Mouse (Mus musculus) embryonic facial prominence, embryonic 11.5 days (tissue): ENCODE measurements around the gene Ccnt2. TPM values are rescaled to one million over a fixed set of nuclear protein-coding genes. Genes with fewer than 3 reads are reported as not detected.

Experiments
- ATAC-seq: fragments of 200-750 bp; cut with Nextera tagmentation; replicated peaks from 2 replicates; pipeline ENCODE4 v1.8.0; 2017; ENCODE audit warnings: low read depth; ENCODE audit not compliant: insufficient number of reproducible peaks, low FRiP score, low TSS enrichment
- DNase-seq: peaks from one replicate; pipeline ENCODE4 v3.0.0-alpha.2; 2015; ENCODE audit warnings: low spot score
- H3K27ac ChIP-seq: fragments of 300-500 bp; sonication (generic); replicated peaks from 2 replicates; pipeline ENCODE4 v1.5.1; 2014; ENCODE audit warnings: mild to moderate bottlenecking, low read depth, low read length, control low read depth
- H3K27me3 ChIP-seq: fragments of 300-500 bp; sonication (generic); 2 replicates; pipeline ENCODE4 v1.6.1; 2014; ENCODE audit warnings: mild to moderate bottlenecking, low read length, moderate library complexity, mixed read lengths; ENCODE audit not compliant: control insufficient read depth, insufficient read depth
- H3K36me3 ChIP-seq: fragments of 300-500 bp; sonication (generic); replicated peaks from 2 replicates; pipeline ENCODE4 v1.6.1; 2014; ENCODE audit warnings: low read depth, mild to moderate bottlenecking, low read length, moderate library complexity, mixed read lengths; ENCODE audit not compliant: control insufficient read depth, insufficient read depth
- H3K4me1 ChIP-seq: fragments of 300-500 bp; sonication (generic); 2 replicates; pipeline ENCODE4 v1.6.1; 2014; ENCODE audit warnings: low read length, mixed read lengths; ENCODE audit not compliant: control insufficient read depth, insufficient read depth
- H3K4me2 ChIP-seq: fragments of 300-500 bp; sonication (generic); 2 replicates; pipeline ENCODE4 v1.6.1; 2014; ENCODE audit warnings: low read depth, mild to moderate bottlenecking, control low read depth, low read length, moderate library complexity
- H3K4me3 ChIP-seq: fragments of 300-500 bp; sonication (generic); 2 replicates; pipeline ENCODE4 v1.5.1; 2014; ENCODE audit warnings: low read depth, low read length, control low read depth
- H3K9ac ChIP-seq: fragments of 300-500 bp; sonication (generic); replicated peaks from 2 replicates; pipeline ENCODE4 v1.6.1; 2014; ENCODE audit warnings: mild to moderate bottlenecking, control low read depth, low read length
- H3K9me3 ChIP-seq: fragments of 300-500 bp; sonication (generic); replicated peaks from 2 replicates; pipeline ENCODE4 v1.6.1; 2016; ENCODE audit warnings: mild to moderate bottlenecking, low read length, inconsistent platforms, mixed read lengths; ENCODE audit not compliant: control insufficient read depth
- WGBS: fragments of 180-500 bp; shearing (Covaris S2); extraction: QIAGEN DNeasy Blood & Tissue Kit; methylation state at CpG from one replicate; pipeline ENCODE4 v1.1.7; 2014; 5-methylcytosine and 5-hydroxymethylcytosine counted together
- polyA plus RNA-seq: library from polyadenylated mRNA; unstranded; fragments of >200 nt; fragmentation: Nextera tagmentation; extraction: Ambion mirVana; gene quantifications from 2 replicates; pipeline ENCODE4 v1.2.1, GENCODE M21; 2014

Ccnt2 gene
- 76.2 and 77.1 TPM in 2 replicates for polyA plus RNA-seq

GRCm38 (mm10) chr1:127773803-127774500, at the start of gene Ccnt2:
Gene Ccnt2 (plus strand): TSS chr1:127774164.
- WGBS = under 1% methylated on average over 62 of the region's 63 CpGs
- peak within 1 kb of the TSS; percentile 87 for H3K27ac ChIP-seq
- H3K9ac ChIP-seq = peak within 1 kb of the TSS; percentile 90
- H3K36me3 ChIP-seq = no peaks in the 10 kb centered on the region
- no peaks in the 10 kb centered on the region for H3K9me3 ChIP-seq
- no peaks in the 10 kb centered on the region for H3K4me1 ChIP-seq
- H3K4me2 ChIP-seq = peak within 1 kb of the TSS; percentile 75
- ATAC-seq (peak; percentile 98), DNase-seq (peak; percentile 99)
- no peaks in the 10 kb centered on the region for H3K27me3 ChIP-seq
- peak within 1 kb of the TSS; percentile 68 for H3K4me3 ChIP-seq

DNA sequence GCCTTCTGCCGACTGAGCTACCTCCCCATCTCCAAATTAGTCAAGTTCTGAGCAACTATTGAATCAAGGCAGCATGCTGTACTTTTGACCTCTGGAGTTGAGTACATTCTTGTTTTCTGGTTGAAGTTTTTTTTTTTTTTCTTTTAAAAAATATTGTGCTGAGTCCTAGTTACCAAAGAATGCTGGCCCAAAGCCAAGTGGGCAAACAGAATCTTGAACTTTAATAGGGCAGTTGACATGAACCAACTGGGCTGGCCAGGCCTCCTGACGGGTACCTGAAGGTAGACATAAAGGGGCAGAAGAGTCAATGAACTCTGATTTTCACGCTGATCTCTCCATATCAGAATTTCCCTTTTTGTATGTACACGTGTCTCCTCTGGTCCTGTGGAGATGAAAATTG, 44.9 kb upstream of the Ccnt2 start, which contains the start of gene Acmsd:
Acmsd (plus strand) TSS at position 318 of the 400 bp plus-strand sequence.
- H3K27me3 ChIP-seq = no peaks in the 10 kb centered on the region
- no peaks in the 10 kb centered on the region for H3K36me3 ChIP-seq
- H3K27ac ChIP-seq = no peak within 1 kb of the TSS
- no peaks in the 10 kb centered on the region for H3K4me1 ChIP-seq
- no peak within 1 kb of the TSS for H3K4me2 ChIP-seq
- ATAC-seq = no peak
- no peak within 1 kb of the TSS for H3K9ac ChIP-seq
- WGBS = 93% methylated on average over 4 of the region's 4 CpGs
- DNase-seq = no peak
- no peak within 1 kb of the TSS for H3K4me3 ChIP-seq
- no peaks in the 10 kb centered on the region for H3K9me3 ChIP-seq

GRCm38 (mm10) chr1:127731086-127731485, 42.9 kb upstream of the Ccnt2 start:
- Histone ChIP-seq H3K4me2 (no peak overlapping the region), H3K36me3 (no peaks in the 10 kb centered on the region), H3K4me1 (no peaks in the 10 kb centered on the region), H3K4me3 (no peak overlapping the region), H3K9me3 (no peaks in the 10 kb centered on the region), H3K9ac (no peak overlapping the region), H3K27ac (no peak overlapping the region), H3K27me3 (no peaks in the 10 kb centered on the region)
- DNase-seq (no peak), ATAC-seq (no peak)
- 56% methylated on average over 3 of the region's 3 CpGs for WGBS

DNA sequence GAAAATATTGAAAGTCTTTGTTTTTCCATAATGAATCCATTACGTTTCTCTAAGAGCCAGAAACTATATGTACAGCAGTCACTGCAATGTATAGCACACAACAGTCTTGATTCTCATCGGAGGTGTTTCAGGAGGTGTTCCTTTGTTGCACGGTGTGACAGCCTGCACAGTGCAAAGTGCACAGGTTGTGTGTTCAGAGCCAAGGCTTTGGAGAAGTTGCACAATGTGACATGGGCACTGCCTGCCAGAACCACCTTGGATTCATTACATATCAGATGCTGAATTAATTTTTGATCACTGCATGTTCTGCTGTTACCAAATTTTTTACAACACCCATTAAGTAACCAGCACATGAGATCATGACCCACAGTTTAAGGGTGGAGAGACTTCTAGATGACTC, 41.5 kb upstream of the Ccnt2 start:
- no peak overlapping the region for H3K4me3 ChIP-seq
- DNase-seq (no peak), ATAC-seq (no peak)
- no peak overlapping the region for H3K27ac ChIP-seq
- H3K9me3 ChIP-seq = no peaks in the 10 kb centered on the region
- H3K36me3 ChIP-seq = no peaks in the 10 kb centered on the region
- no peak overlapping the region for H3K4me2 ChIP-seq
- no peaks in the 10 kb centered on the region for H3K4me1 ChIP-seq
- no peaks in the 10 kb centered on the region for H3K27me3 ChIP-seq
- WGBS = 91% methylated on average over 3 of the region's 3 CpGs
- no peak overlapping the region for H3K9ac ChIP-seq

- H3K4me3 ChIP-seq = no peak overlapping the region
- WGBS = 62% methylated on average over 3 of the region's 3 CpGs
- no peaks in the 10 kb centered on the region for H3K36me3 ChIP-seq
- ATAC-seq = no peak
- no peak overlapping the region for H3K27ac ChIP-seq
- no peaks in the 10 kb centered on the region for H3K9me3 ChIP-seq
- no peaks in the 10 kb centered on the region for H3K4me1 ChIP-seq
- no peak overlapping the region for H3K4me2 ChIP-seq
- H3K27me3 ChIP-seq = no peaks in the 10 kb centered on the region
- no peak overlapping the region for H3K9ac ChIP-seq
- no peak for DNase-seq
These were observed 41.1 kb upstream of the Ccnt2 start for GRCm38 (mm10) chr1:127732841-127733240.

DNA sequence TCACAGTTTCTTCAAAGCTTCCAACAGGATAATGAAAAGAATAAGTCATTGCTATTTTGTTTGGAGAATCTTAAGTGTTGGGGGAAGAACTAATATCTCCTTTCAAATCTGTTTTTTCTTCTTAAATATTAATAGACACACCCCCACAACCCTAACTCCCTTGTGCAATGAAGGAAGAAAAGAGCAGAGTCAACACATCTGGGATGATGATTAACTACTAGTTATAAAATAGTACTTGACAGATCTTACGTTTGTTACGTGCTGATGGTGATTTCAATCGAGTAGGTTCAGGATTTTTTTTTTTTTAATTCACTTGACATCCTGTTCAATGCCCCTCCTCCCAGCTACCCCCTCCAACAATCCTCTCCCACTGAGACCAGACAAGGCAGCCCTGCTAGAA, 38.6 kb upstream of the Ccnt2 start:
- H3K9me3 ChIP-seq = no peaks in the 10 kb centered on the region
- H3K27ac ChIP-seq = no peak overlapping the region
- H3K4me1 ChIP-seq = no peaks in the 10 kb centered on the region
- no peak overlapping the region for H3K4me3 ChIP-seq
- no peak overlapping the region for H3K9ac ChIP-seq
- H3K27me3 ChIP-seq = no peaks in the 10 kb centered on the region
- H3K36me3 ChIP-seq = no peaks in the 10 kb centered on the region
- no peak for ATAC-seq
- WGBS = 80% methylated on average over 3 of the region's 3 CpGs
- DNase-seq = no peak
- no peak overlapping the region for H3K4me2 ChIP-seq

DNA sequence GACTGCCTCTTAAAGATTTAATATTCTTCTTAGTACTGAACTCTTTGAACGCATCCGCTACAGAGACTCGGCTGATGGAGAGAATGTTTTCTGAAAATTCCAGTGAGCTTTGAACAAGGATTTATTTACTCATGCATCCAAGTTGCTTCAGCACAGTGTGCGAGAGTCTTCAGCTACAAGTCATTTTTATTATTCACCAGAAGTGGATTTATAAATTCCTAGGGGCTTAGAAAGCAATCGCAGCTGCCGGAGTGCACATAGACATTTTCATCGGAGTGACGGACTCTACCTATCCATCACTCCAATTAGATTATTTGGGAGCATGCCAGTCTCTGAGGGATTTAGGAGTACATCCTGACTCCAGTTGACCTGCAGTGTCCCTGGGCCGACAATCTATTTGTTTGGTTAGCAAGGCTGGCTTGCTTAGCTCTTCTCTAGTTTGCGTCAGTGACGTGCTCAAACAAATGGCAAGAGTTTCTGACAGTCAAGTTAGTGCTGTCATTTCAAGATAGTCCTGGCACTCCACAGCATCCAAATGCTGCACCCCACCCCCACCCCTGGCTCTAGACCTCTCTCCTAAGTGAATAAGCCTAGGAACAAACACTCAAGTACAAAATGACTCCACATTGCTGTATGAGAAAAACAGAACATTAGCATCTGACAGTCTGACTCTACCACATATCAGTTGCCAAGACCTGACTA, 23.4 kb upstream of the Ccnt2 start:
- H3K27me3 ChIP-seq = no peaks in the 10 kb centered on the region
- 85% methylated on average over 11 of the region's 11 CpGs for WGBS
- no peak overlapping the region for H3K27ac ChIP-seq
- H3K4me2 ChIP-seq = no peak overlapping the region
- H3K9me3 ChIP-seq = no peaks in the 10 kb centered on the region
- H3K9ac ChIP-seq = no peak overlapping the region
- H3K4me1 ChIP-seq = no peaks in the 10 kb centered on the region
- ATAC-seq (no peak), DNase-seq (no peak)
- no peak overlapping the region for H3K4me3 ChIP-seq
- H3K36me3 ChIP-seq = no peaks in the 10 kb centered on the region

DNA sequence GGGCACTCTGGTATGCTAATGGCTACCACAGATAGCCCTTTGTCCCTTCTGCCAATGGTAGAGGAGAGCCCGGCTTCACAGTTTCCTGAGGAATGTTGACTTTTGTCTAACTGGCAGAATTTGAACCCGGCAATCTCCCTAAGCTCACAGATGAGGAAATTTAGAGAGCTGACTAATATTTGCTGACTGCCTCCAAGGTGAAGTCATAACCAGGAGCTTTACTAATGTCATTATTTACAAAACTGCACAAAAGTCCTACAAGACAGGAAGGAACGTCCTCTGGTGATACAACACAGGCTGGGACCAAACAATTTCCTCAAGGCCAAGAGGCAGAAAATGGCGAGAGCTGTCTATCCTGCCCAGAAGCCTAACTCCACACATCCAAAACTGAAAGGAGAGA, 18.2 kb upstream of the Ccnt2 start:
- no peaks in the 10 kb centered on the region for H3K4me1 ChIP-seq
- 76% methylated on average over 4 of the region's 4 CpGs for WGBS
- no peaks in the 10 kb centered on the region for H3K9me3 ChIP-seq
- no peak overlapping the region for H3K4me3 ChIP-seq
- no peaks in the 10 kb centered on the region for H3K36me3 ChIP-seq
- H3K9ac ChIP-seq = no peak overlapping the region
- no peak overlapping the region for H3K27ac ChIP-seq
- H3K27me3 ChIP-seq = no peaks in the 10 kb centered on the region
- ATAC-seq (no peak), DNase-seq (no peak)
- no peak overlapping the region for H3K4me2 ChIP-seq
